Mouse (Mus musculus) left cerebral cortex, adult 8-10 months (tissue): Measurements from ENCODE around the gene Irf7. TPM values are rescaled to one million over a fixed set of nuclear protein-coding genes. Genes with fewer than 3 reads are reported as not detected.

Experiments used
- DNase-seq, 2 experiments: peaks; one replicate each; pipeline ENCODE4 v3.0.0; 2022; ENCODE audit warnings: low spot score in 2 of 2
- total RNA-seq, 4 experiments: library from RNA; stranded (reverse); gene quantifications; 2 replicates each; pipeline ENCODE4 v1.2.4; 2022

Irf7 gene
- 1 to 10 TPM in 3 of 4 experiments, under 1 TPM in 1; 0.65 to 2.8 (median 1.7) TPM for total RNA-seq

- DNase-seq, result no peak
Observed at GRCm38 (mm10) chr7:141265739-141266561, at the start of gene Irf7. TSS of gene Irf7 (minus strand) at chr7:141266481.

GRCm38 (mm10) chr7:141315974-141316373, 49.7 kb upstream of the Irf7 start:
- DNase-seq, result peak; percentile 33 to 51

GRCm38 (mm10) chr7:141315076-141315475, 48.8 kb upstream of the Irf7 start:
- DNase-seq, result no peak

GRCm38 (mm10) chr7:141314416-141314815, 48.1 kb upstream of the Irf7 start:
- DNase-seq, result no peak

- no peak for DNase-seq
Observed at GRCm38 (mm10) chr7:141304537-141304936, 38.3 kb upstream of the Irf7 start.

- no peak for DNase-seq
Observed at GRCm38 (mm10) chr7:141302702-141303268, 36.5 kb upstream of the Irf7 start.

GRCm38 (mm10) chr7:141301386-141301785, 35.1 kb upstream of the Irf7 start:
- no peak for DNase-seq

- no peak for DNase-seq
Observed at GRCm38 (mm10) chr7:141299175-141299574, 32.9 kb upstream of the Irf7 start.

GRCm38 (mm10) chr7:141297926-141298650, 31.8 kb upstream of the Irf7 start:
- no peak for DNase-seq

GRCm38 (mm10) chr7:141294479-141294878, 28.2 kb upstream of the Irf7 start:
- DNase-seq, result no peak

GRCm38 (mm10) chr7:141293852-141294471, 27.7 kb upstream of the Irf7 start:
- no peak for DNase-seq

- no peak for DNase-seq
Observed at GRCm38 (mm10) chr7:141292583-141293388, 26.5 kb upstream of the Irf7 start.

- DNase-seq, result peak in 1 of 2 experiments; percentile 33
Observed at GRCm38 (mm10) chr7:141291921-141292582, 25.8 kb upstream of the Irf7 start, which contains the start of gene Drd4. TSS of gene Drd4 (plus strand) at chr7:141292006.

GRCm38 (mm10) chr7:141288042-141288441, 21.8 kb upstream of the Irf7 start:
- no peak for DNase-seq

GRCm38 (mm10) chr7:141282756-141283155, 16.5 kb upstream of the Irf7 start:
- no peak for DNase-seq

- DNase-seq, result no peak
Observed at GRCm38 (mm10) chr7:141281442-141281841, 15.2 kb upstream of the Irf7 start.

- no peak for DNase-seq
Observed at GRCm38 (mm10) chr7:141278766-141279590, 12.7 kb upstream of the Irf7 start, which contains the start of gene Sct. TSS of gene Sct (minus strand) at chr7:141279133.

GRCm38 (mm10) chr7:141277701-141278678, 11.7 kb upstream of the Irf7 start:
- no peak for DNase-seq
